Mouse (Mus musculus) layer of hippocampus, adult 9-11 months (tissue): ENCODE results near the gene Sdhaf3.
"Not testable (repeated sequence)": the region's sequence is repeated elsewhere in the genome, so short reads cannot be mapped to it uniquely, and the experiment has no call there.

Experiments used
- DNase-seq: peaks from one replicate; pipeline ENCODE4 v3.0.0; 2022

Sdhaf3 gene

GRCm38 (mm10) chr6:6955764-6956561 is at the start of gene Sdhaf3:
Gene Sdhaf3 (plus strand): TSS chr6:6956004.
- peak; percentile 95 for DNase-seq

GRCm38 (mm10) chr6:6909586-6909985 is 46.2 kb upstream of the Sdhaf3 start:
- DNase-seq, result no peak

DNA sequence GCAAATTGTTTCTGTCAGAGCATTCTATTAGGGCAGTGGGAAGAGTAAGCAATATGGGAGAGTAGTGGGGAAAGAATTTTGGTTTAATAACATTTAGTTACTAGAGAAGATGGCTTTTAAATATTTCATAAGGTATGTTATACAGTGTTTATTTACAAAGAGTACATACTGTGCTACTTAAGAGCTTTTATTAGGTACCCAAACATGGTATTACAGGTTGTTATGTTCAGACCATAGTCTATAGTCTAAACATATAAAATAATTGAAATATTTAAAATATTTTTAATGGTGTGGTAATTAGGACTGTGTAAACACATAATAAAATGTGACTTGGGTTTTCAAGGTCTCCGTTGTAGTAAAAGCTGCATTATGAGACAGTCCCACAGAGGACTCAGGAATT is 41.5 kb upstream of the Sdhaf3 start:
- DNase-seq, result no peak

DNA sequence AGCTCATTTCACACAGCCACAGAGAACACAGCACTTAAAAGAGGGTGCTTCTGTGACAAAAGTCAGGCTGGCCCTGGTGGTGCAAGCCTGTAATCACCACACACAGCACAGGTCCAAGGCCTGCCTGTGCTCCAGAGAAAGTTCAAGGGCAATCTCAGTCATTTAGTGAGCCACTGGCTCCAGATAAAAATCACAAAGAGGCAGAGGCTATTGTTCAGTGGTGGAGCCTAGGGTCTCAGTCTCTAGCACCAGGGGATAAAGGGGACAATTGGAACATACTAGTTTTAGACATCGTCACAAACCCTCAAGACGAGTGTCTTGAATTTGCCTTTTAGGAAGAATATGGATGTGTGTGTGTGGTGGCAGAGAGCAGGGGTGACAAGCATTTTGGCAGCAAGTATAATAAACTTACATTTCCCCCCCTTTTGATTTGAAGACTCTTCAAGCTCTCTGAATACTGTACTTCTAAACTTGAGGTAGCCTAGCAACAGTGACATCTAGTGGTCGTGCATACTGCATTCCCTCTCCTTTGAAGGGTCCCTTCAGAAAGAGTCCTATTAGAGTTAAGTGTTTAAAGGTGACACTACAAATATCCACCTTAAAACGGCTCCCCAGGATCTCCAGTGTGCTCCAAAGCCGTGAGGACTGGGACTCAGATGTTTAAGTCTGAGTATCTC is 40.8 kb upstream of the Sdhaf3 start:
- DNase-seq, result peak; percentile 9

GRCm38 (mm10) chr6:6915526-6915915 is 40.3 kb upstream of the Sdhaf3 start:
- no peak for DNase-seq

DNA sequence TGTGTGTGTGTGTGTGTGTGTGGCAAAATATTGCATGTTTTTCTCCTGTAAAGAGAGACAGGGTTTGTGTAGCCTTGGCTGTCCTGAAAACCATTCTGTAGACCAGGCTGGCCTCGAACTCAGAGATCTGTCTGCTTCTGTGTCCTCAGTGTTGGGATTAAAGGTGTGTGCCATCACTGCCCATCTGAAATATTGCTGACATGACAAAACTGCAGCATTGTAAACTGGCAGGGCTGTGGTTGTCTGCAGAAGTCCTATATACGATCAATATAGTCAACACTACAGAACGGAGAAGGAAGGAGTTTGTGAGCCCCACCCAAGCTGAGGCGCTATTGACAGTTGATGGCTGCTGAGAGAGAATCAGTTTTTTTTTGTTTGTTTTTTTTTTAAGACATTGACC is 38.5 kb upstream of the Sdhaf3 start:
- DNase-seq, result no peak

DNA sequence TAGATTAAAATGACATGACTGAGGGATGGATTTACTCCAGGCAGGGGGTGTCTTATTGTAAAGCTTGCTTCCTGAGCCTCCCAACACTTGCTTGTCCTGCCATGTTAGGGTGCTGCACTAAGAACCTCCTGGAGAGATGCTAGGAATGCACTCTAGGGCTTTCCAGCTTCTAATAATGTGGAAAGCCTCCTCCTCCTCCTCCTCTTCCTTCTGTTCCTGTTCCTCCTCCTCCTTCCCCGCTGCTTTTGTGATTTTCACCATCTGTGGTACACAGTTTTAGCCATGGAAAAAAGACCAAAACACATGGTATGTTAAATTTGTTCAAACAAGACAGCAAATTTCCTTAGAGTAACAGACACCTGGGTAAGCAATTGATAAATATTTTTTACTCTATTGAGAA is 30.5 kb upstream of the Sdhaf3 start:
- DNase-seq, result peak; percentile 5

DNA sequence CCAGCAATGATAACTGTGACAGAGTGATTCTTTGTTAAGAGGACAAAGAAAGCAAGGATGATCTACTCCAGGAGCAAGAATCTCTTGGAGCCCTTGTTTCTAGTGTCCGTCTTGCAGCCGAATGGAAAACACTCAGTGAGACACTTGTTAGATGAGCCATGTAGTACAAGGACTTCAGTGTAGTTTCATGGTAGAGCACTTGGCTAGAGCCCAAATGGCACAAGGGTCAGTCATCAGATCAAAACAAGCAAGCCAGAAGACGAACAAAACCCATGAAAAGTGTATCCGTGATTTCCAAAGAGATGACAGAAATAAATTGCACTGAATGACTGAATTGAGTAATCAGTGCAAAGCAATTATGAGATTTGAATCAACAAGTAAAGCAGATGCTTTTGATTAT is 25.0 kb upstream of the Sdhaf3 start:
- no peak for DNase-seq

DNA sequence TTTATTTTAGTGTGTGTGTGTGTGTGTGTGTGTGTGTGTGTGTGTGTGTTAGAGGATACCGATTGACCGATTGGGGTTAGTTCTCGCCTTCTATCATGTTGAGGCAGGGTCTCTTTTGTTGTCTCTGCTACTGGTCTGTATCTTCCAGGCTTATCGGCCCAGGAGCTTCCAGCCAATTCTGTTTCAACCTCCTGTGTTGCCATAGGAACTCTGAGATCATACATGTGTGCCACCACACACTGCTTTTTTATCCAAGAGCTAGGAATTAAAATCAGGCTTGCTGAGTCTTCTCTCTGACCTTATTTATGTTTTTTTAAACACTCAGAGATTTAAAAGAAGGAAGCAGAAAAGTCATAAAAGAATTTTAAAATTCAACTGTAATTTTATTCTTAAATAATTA is 24.3 kb upstream of the Sdhaf3 start:
- DNase-seq, result no peak

- no peak for DNase-seq
Measured at GRCm38 (mm10) chr6:6940845-6941244, 15.0 kb upstream of the Sdhaf3 start.

GRCm38 (mm10) chr6:6942813-6943212 is 13.0 kb upstream of the Sdhaf3 start:
- DNase-seq, result no peak

GRCm38 (mm10) chr6:6947650-6948049 is 8.2 kb upstream of the Sdhaf3 start:
- no peak for DNase-seq

DNA sequence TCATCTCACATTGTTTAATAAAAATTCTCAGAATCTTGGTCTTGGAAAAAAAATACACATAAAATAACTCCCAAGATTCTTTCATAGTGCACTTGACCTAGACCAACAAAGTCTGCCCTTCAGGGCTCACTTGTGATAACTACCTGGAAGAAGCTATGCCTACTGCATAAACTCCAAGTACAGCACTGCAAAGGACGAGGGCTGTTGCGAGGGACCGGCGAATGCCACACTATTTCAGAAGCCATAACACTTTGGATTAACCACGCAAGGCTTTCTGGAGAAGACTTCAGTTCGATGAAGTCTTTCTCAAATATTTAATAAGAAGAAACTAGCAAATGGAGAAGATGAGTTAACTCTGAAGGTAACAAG is 425 bp upstream of the Sdhaf3 start:
- DNase-seq, result no peak

DNA sequence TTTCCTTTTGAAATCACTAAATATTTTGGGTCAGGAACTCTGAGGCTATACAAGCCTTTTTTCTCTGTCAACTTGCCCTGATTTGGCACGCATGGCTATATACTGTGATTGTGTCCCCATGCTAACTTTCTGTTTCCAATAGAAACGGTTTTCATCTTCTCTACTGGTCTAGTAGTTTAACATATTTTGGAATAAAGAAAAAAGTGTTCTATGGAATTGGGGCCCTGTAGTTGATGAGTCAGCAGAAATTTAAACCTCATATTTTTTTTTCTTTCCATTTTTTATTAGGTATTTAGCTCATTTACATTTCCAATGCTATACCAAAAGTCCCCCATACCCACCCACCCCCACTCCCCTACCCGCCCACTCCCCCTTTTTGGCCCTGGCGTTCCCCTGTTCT is 3.4 kb downstream of the Sdhaf3 start:
- not testable (repeated sequence) for DNase-seq

DNA sequence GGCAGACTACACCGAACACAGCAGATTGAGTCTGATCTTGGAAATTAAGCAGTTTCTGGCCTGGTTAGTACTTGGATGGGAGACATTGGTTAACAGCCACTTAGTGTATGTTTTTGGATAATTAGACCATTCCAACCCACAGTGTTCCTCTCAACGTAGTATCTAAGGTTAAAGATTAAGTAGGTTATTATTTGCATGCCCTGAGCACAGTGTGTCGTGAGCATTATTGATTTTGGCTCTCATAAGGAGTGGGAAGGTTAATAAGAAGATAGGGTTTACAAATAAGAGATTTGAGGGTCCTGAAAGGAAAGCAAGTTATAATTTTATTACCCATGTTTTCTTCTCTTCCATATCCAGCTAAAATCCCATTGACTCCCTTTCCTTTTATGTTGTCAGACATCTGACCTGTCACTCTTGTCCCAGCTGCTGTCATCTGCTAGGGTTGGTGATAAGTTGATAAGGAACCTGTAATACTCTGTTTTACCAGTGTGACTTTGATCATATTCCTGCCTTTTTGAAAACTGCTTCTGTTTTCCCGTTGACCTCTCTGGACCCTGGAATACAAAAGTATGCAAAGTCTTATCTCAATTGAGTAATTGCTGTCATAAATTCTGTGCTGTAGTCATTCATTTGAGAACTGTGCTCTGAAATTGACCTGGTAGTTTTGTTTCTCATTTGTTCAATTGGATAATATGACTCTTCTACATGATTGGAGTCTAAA is 41.6 kb downstream of the Sdhaf3 start:
- DNase-seq, result no peak

DNA sequence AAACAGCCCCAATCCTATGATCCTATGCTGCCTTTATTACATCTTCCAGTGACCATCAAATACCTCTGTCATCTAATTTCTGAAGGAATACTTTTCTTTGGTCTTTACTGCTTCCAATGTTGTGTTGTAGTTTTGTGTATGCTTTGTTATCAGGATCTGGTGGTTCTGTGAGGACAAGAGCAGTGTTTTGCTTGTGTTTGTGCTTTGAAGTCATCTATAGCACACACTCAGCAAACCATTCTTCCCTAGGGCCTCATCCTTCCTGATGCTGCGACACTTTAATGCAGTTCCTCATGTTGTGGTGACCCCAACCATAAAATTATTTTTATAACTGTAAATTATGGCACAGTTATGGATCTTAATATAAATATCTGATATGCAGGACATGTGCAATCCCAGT is 42.2 kb downstream of the Sdhaf3 start:
- no peak for DNase-seq

DNA sequence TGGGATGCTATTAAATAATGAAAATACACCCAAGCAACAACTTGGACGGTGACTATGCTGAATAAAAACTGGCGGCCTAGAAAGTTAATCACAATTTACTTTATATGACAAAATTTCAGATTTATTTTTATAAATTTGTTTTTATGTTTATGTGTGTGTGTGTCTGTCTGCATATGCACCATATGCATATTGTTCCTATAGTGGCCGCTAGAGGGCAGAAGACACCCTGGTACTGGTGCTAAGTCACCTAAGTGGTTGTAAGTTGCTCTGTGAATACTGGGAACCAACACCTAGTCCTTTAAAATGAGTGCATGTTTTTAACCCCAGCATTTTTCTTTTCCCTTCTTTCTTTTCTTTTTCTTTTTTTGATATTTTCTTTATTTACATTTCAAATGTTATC is 43.2 kb downstream of the Sdhaf3 start:
- DNase-seq, result no peak

DNA sequence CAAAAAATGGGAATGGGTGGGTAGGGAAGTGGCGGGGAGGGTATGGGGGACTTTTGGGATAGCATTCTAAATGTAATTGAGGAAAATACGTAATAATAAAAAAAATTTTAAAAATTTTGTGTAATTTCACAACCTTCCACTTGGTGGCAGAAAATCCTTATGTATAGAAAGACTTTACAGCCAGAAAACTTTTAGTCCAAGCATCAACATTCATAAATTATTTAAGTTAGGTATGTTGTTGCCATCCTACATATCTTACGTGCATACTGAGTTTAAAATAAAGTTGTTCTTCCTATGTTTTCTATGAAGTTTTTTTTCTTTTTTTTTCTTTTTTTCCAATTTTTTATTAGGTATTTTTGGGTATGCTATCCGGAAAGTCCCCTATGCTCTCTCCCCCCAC is 47.3 kb downstream of the Sdhaf3 start:
- DNase-seq, result no peak

DNA sequence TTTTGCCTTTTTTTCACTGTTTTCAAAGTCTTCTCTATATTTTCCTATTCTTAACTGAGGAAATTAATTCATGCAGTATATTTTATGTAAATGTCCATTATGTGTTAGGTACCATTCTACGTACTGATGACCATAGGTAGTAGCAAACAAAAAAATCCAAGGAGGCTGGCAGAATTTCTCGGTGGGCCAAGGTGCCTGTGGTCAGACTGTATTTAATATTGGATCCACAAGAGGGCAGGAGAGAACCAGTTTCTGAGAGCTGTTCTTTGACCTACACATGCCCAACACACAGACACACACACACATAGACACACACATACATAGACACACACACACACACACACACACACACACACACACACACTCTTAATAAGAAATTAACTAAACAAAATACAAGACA is 48.2 kb downstream of the Sdhaf3 start:
- DNase-seq, result no peak

GRCm38 (mm10) chr6:7038087-7038486 is 82.3 kb downstream of the Sdhaf3 start:
- no peak for DNase-seq

DNA sequence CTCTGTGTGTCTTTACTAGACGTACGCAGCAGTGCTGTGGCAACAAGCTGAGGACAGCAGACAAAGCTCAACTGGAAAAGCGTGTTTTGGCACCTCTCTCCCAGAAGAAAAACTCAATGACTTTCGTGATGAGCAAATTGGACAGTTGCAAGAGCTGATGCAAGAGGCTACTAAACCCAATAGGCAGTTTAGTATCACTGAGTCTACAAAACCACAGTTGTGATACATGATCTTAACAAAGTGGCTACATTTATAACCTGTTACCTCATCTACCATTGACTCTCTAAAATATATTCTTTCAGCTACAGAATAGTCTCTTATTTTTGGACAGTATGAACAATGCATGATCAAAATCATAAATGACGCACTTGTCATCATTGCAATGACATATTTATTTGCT is 83.0 kb downstream of the Sdhaf3 start:
- no peak for DNase-seq

DNA sequence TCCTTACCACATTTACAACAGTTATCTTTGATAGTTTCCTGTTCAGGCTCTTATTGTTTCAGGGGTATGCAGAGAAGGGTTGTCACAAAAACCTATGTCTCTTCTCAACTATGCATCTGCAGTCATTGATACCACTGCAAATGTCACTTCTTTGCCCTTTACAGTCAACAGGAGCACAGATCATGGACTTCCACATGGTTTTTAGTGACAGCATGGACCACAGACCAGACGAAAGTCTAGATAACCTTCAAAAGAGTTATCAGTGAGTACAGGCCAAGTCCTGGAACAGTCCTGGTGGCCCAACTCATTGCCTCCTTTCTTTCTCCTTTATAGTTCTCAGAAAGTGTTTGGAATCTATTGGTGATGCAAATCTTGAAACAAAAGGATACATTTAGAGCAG is 86.1 kb downstream of the Sdhaf3 start:
- no peak for DNase-seq

DNA sequence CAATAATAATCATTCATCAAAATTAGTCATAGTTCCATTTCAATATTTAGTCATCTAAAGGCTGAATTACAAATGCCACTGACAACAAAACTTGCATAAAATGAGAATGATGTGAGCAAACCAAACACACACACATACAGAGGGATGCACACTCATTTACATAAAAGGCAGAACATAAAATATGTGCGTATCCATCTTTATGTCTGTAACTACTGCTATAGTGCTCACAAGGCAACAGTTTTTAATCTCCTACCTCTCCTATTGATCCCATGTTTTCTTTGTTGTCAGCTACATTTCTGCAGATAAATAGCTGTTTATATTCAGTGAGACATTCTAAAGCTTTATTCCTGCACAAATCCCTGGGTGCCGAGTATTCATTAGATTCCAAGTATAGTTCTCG is 107.0 kb downstream of the Sdhaf3 start:
- no peak for DNase-seq

DNA sequence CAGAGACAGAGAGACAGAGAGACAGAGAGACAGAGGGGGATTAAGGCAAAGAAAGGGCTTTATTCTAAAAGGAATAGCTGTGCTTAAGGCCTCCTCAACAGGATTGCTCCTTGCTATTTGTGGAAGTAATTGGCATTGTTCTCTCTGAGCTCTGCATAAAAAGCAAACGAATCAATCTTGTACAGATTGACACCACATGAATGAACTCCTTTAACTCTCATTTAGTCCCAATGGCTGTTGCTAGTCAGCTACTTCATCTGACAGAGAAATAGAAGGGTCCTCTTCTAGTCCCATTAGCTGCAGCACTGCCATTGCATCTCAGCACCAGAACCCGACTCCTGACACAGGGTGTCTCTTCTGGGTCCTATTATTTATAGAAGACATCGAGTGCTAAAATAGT is 113.0 kb downstream of the Sdhaf3 start:
- no peak for DNase-seq
